Mouse (Mus musculus) neural tube, embryonic 13.5 days (tissue): ENCODE measurements around the gene Vmn2r27. TPM values are rescaled to one million over a fixed set of nuclear protein-coding genes. Genes with fewer than 3 reads are reported as not detected.

ENCODE experiments used
- polyA plus RNA-seq: library from polyadenylated mRNA; unstranded; fragments of >200 nt; fragmentation: Nextera tagmentation; extraction: Ambion mirVana; gene quantifications from 2 replicates; pipeline ENCODE4 v1.2.1, GENCODE M21; 2015

The Vmn2r27 gene
- polyA plus RNA-seq, 1 experiment from 2014 or later, result not detected

Other genes with a start within 250 kb of the Vmn2r27 start
- not detected in 2 replicates for gene Vmn2r26, start 207.3 kb downstream of the Vmn2r27 start, polyA plus RNA-seq
- gene Cd163, start 72.8 kb upstream of the Vmn2r27 start, polyA plus RNA-seq, result 0.07 and 0.11 TPM in 2 replicates
- gene Pex5, start 183.2 kb upstream of the Vmn2r27 start, polyA plus RNA-seq, result 66.9 and 67.6 TPM in 2 replicates
- 69.8 and 75.1 TPM in 2 replicates for gene Clstn3, start 232.9 kb upstream of the Vmn2r27 start, polyA plus RNA-seq